Mouse (Mus musculus) cerebellum, postnatal 36 days (tissue): Measurements from ENCODE around the gene Cpm.

Experiments
- DNase-seq, 2 experiments: peaks; one replicate each; pipeline ENCODE4 v3.0.0; 2021 to 2022; ENCODE audit warnings: mixed read lengths in 2 of 2

Cpm gene

DNA sequence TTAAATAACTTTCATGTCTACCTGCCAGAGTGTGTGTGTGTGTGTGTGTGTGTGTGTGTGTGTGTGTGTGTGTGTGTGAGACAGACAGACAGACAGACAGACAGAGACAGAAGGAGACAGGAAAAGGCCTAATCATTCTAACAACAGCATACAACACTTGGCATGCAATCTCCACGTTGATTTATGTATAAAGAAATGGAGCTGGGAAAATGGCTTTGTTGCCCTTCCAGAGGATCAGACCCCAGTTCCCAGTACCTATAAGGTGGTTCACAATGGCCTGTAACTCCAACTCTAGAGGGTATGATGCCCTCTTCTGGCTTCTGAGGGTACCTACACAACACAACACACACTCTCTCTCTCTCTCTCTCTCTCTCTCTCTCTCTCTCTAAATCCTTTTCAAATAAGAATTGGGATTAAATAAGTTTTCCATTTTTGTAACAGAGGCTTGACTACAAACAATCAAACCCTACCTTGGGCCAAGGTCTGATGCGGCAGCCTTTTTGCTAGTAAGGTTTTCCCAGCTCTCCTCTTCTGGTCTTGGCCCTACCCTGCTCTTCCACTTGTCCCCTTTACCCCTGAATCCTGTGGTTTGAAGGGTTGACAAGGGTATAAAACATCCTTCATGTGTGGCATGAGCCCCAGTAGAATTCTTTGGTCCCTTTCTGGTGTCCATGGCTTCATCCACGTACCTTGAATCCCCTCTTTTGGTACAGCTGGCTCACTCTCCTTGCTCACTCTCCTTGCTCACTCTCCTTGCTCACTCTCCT lies 6.7 kb downstream of the Cpm start:
- no peak for DNase-seq

DNA sequence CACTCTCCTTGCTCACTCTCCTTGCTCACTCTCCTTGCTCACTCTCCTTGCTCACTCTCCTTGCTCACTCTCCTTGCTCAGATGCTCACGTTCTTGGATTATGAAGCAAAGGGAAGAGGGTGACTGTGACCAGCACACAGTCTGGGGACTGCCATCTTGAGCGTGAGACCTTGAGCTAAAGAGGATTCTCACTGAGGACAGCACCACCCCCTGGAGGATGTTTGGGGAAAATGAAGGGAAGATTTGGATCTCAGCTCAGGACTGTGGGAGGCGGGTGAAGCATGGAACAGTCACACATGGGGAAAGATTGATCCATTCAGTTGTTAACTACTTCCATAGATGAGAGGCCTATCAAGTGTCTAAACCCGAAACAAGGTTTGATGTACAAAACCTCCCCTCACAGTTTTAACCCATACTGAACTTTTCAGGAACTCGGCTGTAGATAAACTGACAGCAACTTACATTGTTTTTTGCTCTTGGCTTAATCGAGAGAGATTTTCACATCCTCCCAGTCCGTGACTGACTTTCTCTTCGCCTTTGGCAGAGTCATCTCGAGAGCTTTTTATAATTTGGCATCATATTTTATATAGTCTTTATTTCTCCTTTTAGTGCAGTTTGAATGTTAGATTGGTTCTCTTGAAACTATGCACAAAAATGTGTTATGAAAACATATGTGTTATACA lies 7.9 kb downstream of the Cpm start:
- DNase-seq: no peak

DNA sequence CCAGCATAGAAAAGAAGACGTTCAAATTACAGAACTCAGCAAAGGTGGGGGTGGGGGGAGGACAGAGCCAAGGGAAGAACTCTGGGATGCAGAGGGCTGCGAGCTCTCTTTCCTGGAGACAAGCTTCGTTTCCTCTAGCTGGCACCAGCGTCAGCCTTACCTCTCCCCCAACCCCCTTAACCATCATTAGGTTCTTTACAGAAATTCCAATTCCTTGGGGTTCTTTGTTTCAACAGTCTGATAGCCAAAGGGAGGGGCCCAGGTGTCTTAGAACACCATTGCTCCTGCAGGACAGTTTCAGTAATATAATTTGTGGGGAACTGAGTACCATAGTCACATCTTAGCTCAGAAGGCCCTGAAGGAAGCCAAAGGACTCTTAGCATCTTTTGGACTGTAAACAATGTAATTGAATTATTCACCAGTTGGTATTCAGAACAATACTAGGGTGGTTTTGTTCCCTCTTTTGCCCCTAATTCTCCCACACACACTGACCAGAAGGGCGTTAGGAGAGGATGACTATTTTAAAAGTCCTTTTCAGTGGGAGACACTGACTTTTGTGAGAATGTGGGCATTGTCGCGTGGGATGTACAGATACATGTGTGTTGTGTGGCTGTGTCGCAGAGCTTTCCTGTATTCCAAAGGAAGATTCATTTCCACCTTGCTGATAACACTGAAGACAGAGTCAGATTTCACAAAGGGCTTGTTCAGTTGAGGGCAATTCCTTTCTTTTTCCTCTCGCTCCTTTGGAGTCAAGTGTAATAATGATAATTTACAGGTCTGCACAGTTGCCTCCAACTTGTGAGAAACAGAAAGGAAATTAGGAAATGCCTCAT lies 8.7 kb downstream of the Cpm start:
- no peak for DNase-seq

DNA sequence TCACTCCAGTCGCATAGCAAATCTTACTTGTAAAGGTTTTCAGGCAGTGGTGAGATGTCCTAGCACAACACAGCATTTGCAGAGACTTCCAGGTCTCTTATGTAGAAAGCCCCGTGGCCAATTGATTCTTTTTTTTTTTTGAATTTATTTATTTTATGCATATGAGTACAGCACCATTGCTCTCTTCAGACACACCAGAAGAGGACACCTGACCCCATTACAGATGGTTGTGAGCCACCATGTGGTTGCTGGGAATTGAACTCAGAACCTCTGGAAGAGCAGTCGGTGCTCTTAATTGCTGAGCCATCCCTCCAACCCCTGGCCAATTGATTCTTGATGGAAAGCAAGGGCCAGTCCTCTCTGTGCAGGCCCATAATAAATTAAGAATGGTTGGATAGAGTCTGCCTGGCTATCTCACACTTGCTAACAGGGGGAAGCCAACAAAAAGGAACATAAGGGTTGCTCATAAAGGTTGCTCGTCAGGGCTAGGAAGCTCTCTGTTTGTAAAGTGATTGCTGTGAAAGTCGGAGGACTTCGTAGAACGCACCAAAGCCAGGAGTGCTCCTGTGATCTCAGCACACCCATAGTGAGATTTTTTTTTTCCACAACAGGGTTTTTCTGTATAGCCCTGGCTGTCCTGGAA lies 9.4 kb downstream of the Cpm start:
- no peak for DNase-seq

DNA sequence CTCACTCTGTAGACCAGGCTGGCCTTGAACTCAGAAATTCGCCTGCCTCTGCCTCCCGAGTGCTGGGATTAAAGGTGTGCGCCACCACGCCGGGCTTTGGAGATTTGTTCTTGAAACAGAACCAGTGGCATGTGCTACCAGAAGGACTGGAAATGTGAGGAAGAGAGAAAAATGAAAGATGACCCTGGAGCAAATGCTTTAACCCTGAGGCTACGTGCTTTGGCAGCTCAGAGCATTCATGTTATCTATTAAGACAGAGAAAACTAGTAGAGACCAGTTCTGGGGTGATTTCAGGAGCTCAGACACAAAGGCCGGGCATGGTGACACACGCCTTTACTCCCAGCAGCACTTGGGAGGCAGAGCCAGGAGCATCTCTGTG lies 9.9 kb downstream of the Cpm start:
- no peak for DNase-seq

DNA sequence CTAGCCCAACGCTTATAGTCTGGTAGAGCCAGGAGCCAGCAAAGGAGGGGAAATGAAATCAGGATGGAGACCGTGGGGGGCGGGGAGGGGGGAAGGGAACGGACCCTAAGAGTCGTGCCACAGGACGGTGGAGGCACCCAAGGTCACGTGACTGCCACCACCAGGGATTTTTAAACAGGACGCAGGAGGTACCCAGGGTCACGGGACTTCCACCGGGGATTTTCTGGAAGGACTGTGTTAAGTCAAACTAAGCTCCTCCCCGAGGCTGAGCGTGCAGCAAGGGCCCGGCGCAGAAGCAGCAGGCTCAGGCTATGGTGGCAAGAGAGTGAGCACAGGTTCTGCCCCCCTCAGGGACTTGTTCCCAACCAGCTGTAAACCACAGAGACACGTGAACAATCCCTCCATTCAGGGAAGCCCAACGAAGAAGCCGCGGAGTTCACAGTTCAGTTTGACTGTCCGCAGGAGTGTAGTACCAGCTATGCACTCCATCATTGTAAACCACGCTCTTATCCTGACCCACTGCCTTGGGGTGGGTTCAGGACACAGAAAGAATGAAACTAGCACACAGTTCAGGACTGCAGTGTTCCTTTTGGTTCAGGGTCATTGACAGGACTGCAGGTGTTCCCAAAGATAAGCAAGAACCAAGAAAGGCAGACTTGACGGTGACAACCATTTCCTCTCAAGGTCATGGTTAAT lies 10.7 kb downstream of the Cpm start:
- DNase-seq: no peak

DNA sequence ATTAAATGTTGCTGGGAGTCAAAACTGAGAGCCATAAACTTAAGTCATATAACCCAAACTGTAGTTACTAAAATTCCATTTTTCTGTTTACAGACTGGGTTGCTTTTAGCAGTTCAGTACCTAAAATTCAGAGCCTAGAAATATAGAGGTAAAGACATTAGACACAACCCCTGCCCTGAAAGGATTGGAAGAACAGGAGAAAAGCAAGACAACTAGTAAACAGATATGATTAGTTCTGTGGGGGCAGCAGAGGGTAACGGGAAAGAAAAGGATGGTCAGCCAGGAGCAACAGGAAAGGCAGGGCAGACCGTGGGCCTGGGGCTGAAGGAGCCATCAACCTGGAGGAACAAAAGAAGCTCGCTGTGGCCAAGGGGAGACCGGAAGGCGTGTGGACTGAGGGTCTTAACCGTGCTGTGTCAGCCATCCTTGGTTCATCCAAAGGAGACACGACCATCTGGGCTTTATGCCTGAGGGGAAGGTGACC lies 11.3 kb downstream of the Cpm start:
- no peak for DNase-seq

DNA sequence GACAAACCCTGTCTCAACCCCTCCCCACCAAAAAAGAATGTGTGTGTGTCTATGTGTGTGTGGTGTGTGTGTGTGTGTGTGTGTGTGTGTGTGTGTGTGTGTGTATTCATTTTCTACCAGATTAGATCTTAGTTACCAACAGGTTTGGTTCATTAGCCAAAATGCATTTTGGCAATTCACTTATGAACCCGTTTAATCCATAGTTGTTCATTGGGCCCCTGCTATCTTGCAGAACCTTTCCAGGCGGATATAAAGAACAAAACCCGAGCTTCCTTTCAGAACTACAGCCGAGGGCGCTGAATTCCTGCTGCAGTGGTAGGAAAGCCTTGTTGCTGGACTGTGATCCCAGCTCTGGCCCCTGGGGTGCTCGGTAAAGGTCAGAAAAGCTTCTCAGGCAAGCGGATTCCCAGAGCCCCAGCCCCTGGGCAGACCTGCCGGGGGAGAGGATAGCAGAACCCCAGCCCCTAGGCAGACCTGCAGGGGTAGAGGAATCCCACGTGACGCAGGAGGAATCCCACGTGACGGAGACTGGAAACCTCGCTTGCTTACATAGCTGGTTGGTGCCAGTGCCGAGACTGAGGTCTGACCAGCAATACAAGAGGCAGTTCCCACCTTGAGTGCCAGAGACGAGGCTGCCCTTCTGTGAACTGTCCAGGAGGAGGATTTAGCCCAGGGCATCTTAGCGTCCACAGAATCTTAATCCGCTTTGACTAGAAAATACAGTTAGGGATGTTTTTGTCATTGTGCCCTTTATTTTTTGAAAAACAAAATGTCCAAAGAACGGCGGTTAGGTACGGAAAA lies 12.3 kb downstream of the Cpm start:
- no peak for DNase-seq

DNA sequence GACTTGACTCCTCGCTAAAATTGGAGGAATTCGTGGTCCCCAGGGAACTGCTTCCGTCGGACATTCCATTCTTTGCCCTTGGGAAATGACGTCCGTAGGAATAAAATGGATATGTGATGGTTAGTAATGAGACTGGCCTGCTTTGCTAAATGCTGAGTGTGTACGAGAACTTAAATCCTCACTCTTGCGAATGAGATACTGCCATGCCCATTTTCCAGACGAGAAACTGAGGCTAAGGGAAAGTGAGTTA lies 12.8 kb downstream of the Cpm start:
- no peak for DNase-seq

DNA sequence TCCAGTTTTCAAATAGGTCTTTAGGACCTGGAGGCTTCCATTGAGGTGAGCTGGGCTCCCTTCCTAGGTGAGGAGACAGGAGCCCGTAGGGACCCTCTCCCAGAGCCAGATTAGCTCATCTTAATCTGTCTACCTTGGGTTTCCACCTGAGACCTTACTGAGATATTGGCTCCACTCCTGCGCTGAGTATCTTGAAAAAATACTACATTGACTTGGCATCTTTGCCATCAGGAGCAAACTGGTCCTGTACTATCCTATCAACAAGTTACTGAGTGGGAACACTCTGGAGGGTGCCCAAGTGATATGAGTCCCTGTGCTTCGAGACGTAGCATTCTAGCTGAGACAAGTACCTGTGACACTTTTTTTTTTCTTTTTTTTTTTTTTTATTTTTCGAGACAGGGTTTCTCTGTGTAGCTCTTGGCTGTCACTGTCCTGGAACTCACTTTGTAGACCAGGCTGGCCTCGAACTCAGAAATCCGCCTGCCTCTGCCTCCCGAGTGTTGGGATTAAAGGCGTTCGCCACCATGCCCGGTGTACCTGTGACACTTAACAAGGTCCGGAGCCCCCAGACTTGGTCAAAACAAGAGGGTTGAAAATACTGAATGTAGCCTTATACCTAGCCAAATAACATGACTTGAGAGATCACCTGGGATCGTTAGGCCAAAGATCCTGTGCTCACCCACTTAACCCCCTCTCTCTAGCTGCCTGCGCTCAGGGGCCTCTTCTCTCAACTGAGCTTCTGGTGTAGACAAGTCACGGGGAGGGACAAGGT lies 13.4 kb downstream of the Cpm start:
- DNase-seq: no peak

DNA sequence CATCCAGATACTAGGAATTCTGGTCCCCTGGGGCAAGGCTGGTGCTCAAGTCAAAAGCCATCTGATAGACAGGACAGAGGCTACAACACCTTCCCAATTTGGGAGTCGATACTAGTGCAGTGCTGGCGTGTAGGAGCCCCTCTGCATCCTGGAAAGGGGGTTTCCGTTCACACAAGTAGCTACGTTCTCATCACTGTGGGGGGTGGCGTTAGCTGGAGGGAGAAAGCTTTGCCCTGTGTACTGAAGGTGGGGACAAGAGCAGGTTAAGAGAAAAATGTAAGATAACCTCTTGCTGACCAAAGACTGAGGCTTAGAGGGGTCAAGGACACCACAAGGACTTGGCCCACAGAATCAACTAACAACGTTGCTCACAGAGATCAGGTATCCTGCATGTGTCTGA lies 14.0 kb downstream of the Cpm start:
- DNase-seq: no peak

DNA sequence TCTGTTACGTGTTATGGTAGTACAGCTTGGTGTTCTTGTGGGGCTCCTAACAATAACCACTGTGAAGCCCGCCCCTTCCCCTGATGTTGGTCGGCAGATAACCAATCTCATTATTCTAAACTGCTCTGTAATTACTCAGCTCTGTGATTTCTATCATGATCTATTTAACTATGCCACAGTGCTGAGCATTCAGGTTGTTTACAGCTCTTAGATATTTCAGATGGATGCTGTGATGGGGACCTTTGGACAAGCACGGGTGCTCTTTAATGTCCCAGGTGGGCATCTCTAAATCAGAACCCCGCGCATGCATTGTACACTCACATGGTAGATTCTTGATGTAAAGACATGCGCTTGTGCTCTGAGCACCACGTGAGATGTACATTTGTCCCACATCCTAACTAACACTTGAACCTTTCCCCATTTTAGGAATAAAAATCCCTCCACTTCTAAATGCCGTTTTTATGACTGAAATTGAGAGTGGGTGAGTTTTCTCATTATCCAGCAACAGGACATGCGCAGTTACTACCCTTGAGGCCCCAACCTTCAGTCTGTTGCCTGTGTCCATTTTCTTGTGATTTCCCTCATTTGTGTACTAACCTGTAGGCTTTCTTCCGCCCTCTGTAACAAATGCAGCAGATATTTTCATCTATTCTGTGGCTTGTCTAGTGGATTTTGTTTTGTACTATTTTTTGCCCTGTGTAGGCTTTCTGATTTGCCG lies 14.6 kb downstream of the Cpm start:
- DNase-seq: no peak

DNA sequence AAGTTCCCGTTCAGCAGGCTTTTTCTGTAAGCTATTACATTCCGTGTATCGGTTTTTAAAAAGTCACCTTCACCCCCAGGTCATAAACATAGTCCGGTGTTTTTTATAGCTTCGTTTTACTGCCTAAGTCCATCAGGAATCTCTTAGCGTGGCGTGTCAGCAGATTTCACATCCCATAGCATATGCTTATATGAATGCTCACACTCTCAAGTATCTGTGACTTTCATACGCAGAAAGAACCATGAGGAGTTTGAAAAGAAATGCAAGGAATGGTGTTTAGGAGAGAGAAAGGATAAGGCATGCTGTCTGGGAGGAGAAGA lies 15.1 kb downstream of the Cpm start:
- no peak for DNase-seq

DNA sequence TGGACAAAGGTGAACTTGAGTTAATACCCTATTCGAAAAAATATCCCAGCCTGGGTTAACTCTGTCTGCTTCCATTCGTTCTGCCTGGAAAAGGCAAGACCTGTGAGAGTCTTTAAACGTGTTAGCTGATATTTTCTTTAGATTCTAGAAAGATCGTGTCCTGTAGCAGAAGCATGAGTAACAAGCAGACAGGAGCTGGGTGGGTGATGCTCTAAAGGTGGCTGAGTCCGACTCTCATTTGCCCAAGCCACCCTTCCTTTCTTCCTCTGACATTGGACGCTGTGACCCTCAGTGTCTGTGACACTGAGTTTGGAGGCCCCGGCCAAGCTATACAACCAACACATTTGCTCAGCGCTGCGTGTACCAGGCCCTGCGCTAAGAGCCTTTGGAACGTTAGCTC lies 15.5 kb downstream of the Cpm start:
- no peak for DNase-seq

DNA sequence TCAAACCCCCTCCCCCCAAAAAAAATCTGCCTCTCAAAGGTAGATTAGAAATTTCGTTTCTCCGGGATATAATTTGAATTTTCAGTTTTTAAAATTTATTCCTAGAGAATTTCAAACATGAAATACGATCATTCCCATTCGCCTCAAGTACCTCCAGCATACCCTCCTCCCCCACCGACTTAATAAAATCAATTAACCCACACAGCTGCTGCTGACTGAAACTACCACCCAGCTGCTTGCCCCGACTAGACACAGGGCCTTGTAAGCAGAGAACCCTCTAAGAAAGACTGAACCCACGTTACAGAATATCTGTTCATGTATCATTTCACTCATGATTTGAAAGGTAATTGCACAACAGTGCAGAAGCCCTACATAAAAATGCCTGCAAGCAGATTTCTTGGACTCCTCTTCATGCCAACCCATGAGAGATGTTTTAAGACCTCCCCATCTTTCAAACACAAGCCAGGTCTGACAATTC lies 16.2 kb downstream of the Cpm start:
- DNase-seq: no peak

DNA sequence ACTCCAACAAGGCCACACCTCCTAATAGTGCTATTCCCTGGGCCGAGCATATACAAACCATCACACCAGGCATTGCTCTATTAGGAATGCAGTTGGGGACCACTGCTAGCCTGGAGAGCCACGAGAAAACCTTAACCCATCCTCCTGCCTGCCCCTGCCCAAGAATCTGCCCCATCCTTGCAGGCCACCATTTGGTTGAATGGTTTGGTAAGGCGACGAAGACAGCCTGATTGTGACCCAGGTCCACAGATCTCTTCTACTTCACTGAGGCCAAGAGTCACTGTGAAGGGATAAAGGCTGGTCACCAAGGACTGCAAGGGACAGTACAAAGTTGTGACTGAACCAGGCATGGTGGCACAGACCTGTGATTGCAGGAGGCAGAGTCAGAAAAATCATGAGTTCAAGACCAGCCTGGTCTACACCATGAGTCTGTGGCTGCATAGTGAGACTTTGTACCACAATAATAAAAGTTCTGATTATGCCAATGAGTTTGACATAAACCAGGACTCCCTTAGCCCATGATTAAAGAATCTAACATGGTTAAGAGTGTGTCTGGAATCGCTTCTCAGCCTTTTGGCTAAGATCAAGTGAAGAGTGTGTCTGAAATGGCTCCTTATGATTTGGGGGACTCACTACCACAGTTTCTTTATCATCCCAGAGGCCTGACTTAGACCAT lies 17.3 kb downstream of the Cpm start:
- no peak for DNase-seq

DNA sequence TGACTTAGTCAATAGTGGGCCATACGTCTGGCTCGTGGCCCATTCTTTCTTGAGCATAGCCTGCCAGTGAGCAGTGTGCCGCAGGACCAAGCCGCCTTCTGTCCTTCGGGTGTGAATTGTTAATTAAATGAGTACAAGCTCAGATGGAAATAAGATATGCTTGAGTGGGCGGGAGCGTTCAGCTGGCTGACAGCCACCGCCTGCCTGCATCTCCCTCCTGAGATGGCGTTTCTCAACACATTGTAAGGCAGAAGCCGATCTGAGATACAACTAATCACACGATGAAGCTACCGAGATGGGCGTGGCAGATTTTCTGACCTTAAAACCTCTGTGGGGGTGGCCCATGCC lies 17.8 kb downstream of the Cpm start:
- DNase-seq: peak; percentile 32 to 45

DNA sequence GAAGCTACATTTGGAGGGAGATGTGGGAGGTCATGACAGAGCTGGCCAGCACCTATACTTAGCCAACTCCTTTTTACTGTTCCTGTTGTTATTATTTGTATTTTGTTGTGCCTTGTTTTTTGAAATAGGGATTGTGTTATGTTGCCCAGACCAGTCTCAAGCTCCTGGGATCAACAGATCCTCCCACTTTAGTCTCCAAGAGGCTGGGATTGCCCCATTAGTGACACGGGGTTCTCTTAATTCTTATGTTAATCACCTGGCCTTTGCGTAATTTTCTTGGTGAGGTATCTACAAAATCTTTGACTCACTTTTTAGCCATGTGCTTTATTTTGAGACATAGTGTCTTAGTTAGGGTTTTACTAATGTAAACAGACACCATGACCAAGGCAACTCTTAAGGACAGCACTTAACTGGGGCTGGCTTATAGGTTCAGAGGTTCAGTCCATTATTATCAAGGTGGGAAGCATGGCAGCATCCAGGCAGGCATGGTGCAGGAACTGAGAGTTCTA lies 18.7 kb downstream of the Cpm start:
- no peak for DNase-seq

DNA sequence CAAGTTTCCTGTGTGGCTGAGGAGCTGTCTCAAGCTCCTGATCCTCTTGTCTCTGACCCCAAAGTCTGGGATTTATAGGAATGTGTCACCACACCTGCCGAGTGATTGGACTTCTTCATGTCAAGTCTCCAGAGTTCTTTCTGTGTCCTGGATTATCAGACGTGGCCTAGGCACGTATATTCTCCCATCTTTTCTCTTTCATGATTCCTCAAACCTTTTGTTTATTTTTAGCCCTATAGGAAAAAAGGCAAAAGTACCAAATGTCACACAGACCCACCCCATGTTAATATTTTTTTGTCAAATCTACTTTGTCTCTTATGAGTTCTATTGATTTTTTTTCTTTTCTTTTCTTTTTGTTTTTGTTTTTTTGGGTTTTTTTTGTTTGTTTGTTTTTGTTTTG lies 19.3 kb downstream of the Cpm start:
- no peak for DNase-seq
